Mouse (Mus musculus): Measurements from ENCODE around the gene Myh10. TPM values are rescaled to one million over a fixed set of nuclear protein-coding genes. Genes with fewer than 3 reads are reported as not detected.

Myh10 gene
- polyA plus RNA-seq, 1 experiment, result 5.6 TPM

- no peak for TF ChIP-seq POLR2A (IDR thresholded peaks at IDR 0.05; ENCODE audit: control insufficient read depth, extremely low read depth, insufficient read depth, low read length, poor library complexity)
- TF ChIP-seq CTCF (IDR thresholded peaks at IDR 0.05; ENCODE audit: borderline replicate concordance, control insufficient read depth, extremely low read depth, insufficient read depth, low read length, poor library complexity), result no peak
- Histone ChIP-seq H3K27me3 (ENCODE audit: control insufficient read depth, insufficient read depth, low read length) (no peaks in the 10 kb centered on the region), H3K36me3 (ENCODE audit: control insufficient read depth, insufficient read depth, low read length) (no peaks in the 10 kb centered on the region), H3K4me3 (ENCODE audit: control insufficient read depth, insufficient read depth, low read length) (no peak overlapping the region), H3K4me1 (replicated peaks; ENCODE audit: control insufficient read depth, insufficient read depth, low read length) (no peaks in the 10 kb centered on the region), H3K27ac (ENCODE audit: control insufficient read depth, insufficient read depth, low read length) (no peak overlapping the region)
- 98% methylated on average over 1 of the region's 1 CpGs for WGBS
- DNase-seq, result no peak
Observed at GRCm38 (mm10) chr11:68704258-68704657, 12.9 kb downstream of the Myh10 start.

GRCm38 (mm10) chr11:68704847-68705246, 13.5 kb downstream of the Myh10 start:
- DNase-seq, result no peak
- Histone ChIP-seq H3K27ac (ENCODE audit: control insufficient read depth, insufficient read depth, low read length) (no peak overlapping the region), H3K27me3 (ENCODE audit: control insufficient read depth, insufficient read depth, low read length) (no peaks in the 10 kb centered on the region), H3K36me3 (ENCODE audit: control insufficient read depth, insufficient read depth, low read length) (no peaks in the 10 kb centered on the region), H3K4me3 (ENCODE audit: control insufficient read depth, insufficient read depth, low read length) (no peak overlapping the region), H3K4me1 (replicated peaks; ENCODE audit: control insufficient read depth, insufficient read depth, low read length) (no peaks in the 10 kb centered on the region)
- TF ChIP-seq POLR2A (IDR thresholded peaks at IDR 0.05; ENCODE audit: control insufficient read depth, extremely low read depth, insufficient read depth, low read length, poor library complexity), result no peak
- no peak for TF ChIP-seq CTCF (IDR thresholded peaks at IDR 0.05; ENCODE audit: borderline replicate concordance, control insufficient read depth, extremely low read depth, insufficient read depth, low read length, poor library complexity)
- WGBS, result 95% methylated on average over 2 of the region's 2 CpGs

DNA sequence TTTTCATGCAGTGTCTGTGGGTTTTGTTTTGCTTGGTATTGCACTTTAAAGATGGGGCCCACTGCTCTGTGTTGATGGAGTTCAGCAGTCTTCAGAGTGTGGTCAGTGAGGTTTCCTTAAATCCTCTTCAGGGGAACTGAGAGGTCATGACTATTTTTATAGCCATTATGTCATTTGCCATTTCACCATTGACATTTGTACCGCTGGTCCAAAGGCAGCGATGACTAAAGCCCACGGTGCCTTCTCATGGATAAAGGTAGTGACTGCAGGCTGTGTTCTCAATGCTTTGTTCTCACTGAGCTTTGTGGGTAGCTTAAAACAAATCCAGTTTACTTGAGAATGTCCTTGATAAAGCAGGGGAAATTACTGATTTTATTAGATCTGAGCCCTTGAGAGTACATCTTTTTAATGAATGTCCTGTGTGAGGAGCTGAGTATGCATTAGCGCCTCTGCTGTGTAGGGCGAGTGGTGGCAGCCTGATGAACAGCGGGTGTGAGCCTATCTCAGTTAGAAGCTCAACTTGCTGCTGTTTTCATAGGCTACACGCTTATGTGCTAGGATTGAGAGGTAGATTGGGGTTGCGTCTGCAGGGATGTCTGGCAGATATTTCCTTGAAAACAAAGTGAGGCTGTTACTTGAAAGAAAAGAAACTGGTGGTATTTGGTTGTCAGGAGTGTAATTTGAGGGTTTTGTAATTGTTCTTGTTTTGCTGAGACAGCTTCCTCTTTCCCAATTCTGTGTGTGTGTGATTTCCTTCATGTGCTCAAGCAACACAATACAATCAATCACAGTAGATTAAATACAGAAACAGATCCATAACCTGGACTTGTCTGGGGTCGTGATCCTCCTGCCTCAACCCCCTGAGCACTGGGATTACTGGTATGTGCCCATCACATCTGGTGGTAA, 15.4 kb downstream of the Myh10 start:
- Histone ChIP-seq H3K4me1 (replicated peaks; ENCODE audit: control insufficient read depth, insufficient read depth, low read length) (no peaks in the 10 kb centered on the region), H3K27me3 (ENCODE audit: control insufficient read depth, insufficient read depth, low read length) (no peaks in the 10 kb centered on the region), H3K4me3 (ENCODE audit: control insufficient read depth, insufficient read depth, low read length) (no peak overlapping the region), H3K27ac (ENCODE audit: control insufficient read depth, insufficient read depth, low read length) (no peak overlapping the region), H3K36me3 (ENCODE audit: control insufficient read depth, insufficient read depth, low read length) (no peaks in the 10 kb centered on the region)
- WGBS, result 35% methylated on average over 9 of the region's 9 CpGs
- no peak for TF ChIP-seq POLR2A (IDR thresholded peaks at IDR 0.05; ENCODE audit: control insufficient read depth, extremely low read depth, insufficient read depth, low read length, poor library complexity)
- TF ChIP-seq CTCF (IDR thresholded peaks at IDR 0.05; ENCODE audit: borderline replicate concordance, control insufficient read depth, extremely low read depth, insufficient read depth, low read length, poor library complexity), result no peak
- no peak for DNase-seq

GRCm38 (mm10) chr11:68707881-68708582, 16.7 kb downstream of the Myh10 start:
- H3K36me3 ChIP-seq (ENCODE audit: control insufficient read depth, insufficient read depth, low read length), result no peaks in the 10 kb centered on the region
- no peak overlapping the region for H3K27ac ChIP-seq (ENCODE audit: control insufficient read depth, insufficient read depth, low read length)
- H3K4me1 ChIP-seq (replicated peaks; ENCODE audit: control insufficient read depth, insufficient read depth, low read length), result no peaks in the 10 kb centered on the region
- 76% methylated on average over 5 of the region's 5 CpGs for WGBS
- H3K4me3 ChIP-seq (ENCODE audit: control insufficient read depth, insufficient read depth, low read length), result no peak overlapping the region
- TF ChIP-seq CTCF (IDR thresholded peaks at IDR 0.05; ENCODE audit: borderline replicate concordance, control insufficient read depth, extremely low read depth, insufficient read depth, low read length, poor library complexity) (no peak), POLR2A (IDR thresholded peaks at IDR 0.05; ENCODE audit: control insufficient read depth, extremely low read depth, insufficient read depth, low read length, poor library complexity) (no peak)
- H3K27me3 ChIP-seq (ENCODE audit: control insufficient read depth, insufficient read depth, low read length), result no peaks in the 10 kb centered on the region
- no peak for DNase-seq

DNA sequence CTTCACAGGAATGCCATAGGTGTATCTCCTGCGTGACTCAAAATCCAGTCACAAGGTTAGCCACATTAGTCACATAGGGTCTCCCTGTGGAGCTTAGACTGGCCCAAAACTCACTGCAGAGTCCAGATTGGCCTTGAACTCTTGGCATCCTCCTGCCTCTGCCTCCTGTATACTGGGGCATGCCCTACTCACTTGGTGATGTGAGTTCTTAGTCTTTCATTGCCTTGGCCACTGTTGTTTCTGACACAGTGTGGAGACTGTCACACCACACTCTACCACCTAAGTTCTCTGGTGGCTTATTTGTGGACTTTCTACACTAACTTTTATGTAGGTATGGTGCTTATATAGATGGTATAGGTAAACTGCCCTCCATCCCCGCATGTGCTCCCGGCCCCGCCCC, 24.8 kb downstream of the Myh10 start:
- Histone ChIP-seq H3K4me1 (replicated peaks; ENCODE audit: control insufficient read depth, insufficient read depth, low read length) (no peaks in the 10 kb centered on the region), H3K27ac (ENCODE audit: control insufficient read depth, insufficient read depth, low read length) (no peak overlapping the region), H3K27me3 (ENCODE audit: control insufficient read depth, insufficient read depth, low read length) (no peaks in the 10 kb centered on the region), H3K4me3 (ENCODE audit: control insufficient read depth, insufficient read depth, low read length) (no peak overlapping the region), H3K36me3 (ENCODE audit: control insufficient read depth, insufficient read depth, low read length) (no peaks in the 10 kb centered on the region)
- no peak for DNase-seq
- no peak for TF ChIP-seq CTCF (IDR thresholded peaks at IDR 0.05; ENCODE audit: borderline replicate concordance, control insufficient read depth, extremely low read depth, insufficient read depth, low read length, poor library complexity)
- TF ChIP-seq POLR2A (IDR thresholded peaks at IDR 0.05; ENCODE audit: control insufficient read depth, extremely low read depth, insufficient read depth, low read length, poor library complexity), result no peak
- WGBS, result 100% methylated on average over 4 of the region's 4 CpGs

DNA sequence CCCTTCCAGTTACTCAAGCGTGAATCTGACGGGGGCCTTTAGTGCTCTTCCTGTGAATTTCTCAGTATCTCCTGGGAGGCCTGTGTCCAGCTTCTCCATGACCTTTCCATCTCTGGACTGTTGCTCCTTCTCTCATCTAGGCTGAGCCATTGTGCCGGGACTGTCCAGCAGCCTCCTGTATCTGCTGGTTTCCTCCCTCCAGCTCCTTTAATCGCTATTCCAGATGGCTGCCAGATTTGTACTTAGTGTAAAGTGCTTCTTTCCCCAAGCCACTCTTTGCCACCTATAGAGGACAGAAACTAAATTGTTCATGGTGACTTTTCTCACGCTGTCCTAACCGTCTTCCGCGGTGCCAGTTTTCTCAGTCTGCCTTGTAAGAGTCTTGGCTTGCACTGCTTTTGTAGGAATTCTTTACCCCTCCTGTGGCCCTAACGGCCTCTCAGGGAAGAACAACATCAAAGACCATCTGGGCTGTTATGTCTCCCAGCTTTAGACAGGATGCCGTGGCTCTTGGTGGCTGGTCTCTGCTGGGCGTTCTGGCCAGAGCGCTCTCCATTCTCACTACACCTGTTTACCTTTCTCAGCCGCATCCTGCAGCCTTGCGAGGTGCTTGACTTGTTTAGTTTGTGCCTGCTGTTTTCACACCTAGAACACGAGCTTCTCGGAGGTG, 25.9 kb downstream of the Myh10 start:
- Histone ChIP-seq H3K27me3 (ENCODE audit: control insufficient read depth, insufficient read depth, low read length) (no peaks in the 10 kb centered on the region), H3K27ac (ENCODE audit: control insufficient read depth, insufficient read depth, low read length) (no peak overlapping the region), H3K36me3 (ENCODE audit: control insufficient read depth, insufficient read depth, low read length) (no peaks in the 10 kb centered on the region), H3K4me3 (ENCODE audit: control insufficient read depth, insufficient read depth, low read length) (no peak overlapping the region), H3K4me1 (replicated peaks; ENCODE audit: control insufficient read depth, insufficient read depth, low read length) (no peaks in the 10 kb centered on the region)
- WGBS, result 87% methylated on average over 16 of the region's 16 CpGs
- TF ChIP-seq CTCF (IDR thresholded peaks at IDR 0.05; ENCODE audit: borderline replicate concordance, control insufficient read depth, extremely low read depth, insufficient read depth, low read length, poor library complexity) (no peak), POLR2A (IDR thresholded peaks at IDR 0.05; ENCODE audit: control insufficient read depth, extremely low read depth, insufficient read depth, low read length, poor library complexity) (no peak)
- DNase-seq, result no peak

Measured in thymus, adult 2 months (tissue).